In the genomic region with DNA sequence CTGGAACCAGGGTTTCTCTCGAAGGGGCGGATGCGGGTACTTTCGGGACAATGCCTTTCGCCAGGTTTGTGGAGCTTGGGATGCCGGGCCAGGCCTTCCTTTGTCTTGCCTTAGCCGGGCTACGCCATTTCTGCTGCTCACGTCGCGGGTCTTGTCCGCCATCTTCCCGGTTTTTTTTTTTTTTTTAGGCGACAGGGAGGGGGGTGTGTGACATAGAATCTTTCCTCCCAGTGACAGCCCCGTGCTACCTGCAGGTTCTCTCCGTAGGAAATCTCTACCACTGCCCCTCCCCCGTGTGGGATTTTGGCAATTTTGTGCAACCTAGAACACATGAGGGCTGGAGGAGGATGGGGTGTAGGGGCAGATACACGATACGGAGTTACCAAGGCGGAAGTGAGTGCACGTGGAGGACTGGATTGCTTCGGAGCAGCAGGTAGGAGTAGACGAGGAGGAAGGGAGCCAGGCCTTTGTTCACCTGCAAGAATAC, we compare ENCODE assay signal across 8 mouse cellular contexts. TPM values are rescaled to one million over a fixed set of nuclear protein-coding genes. Genes with fewer than 3 reads are reported as not detected.
DNase-seq lines count a peak whose midpoint lies in the region; ATAC-seq lines count a peak whose summit lies in the region.

No protein-coding gene starts in this region.

- WGBS in kidney, embryonic 16.5 days, result under 1% methylated on average over 23 of the region's 23 CpGs
- 0% methylated on average over 23 of the region's 23 CpGs for WGBS in stomach, embryonic 16.5 days

- peak; percentile 84 for DNase-seq in cerebellum, adult 9-11 months
- no peak for DNase-seq in cerebellum, adult 11 months
- peak; percentile 80 for DNase-seq in 416B (ENCODE audit: low read depth)
- DNase-seq in brain, adult 2 months (ENCODE audit: low read depth, low spot score), result peak; percentile 78
- peak; percentile 54 for DNase-seq in forelimb bud, embryonic 11.5 days (ENCODE audit: low read depth, low spot score)

- peak overlapping the region; percentile 78 for H3K4me2 ChIP-seq in kidney, embryonic 16.5 days (replicated peaks; ENCODE audit: low read depth, low read length)
- peak overlapping the region; percentile 81 for H3K4me2 ChIP-seq in stomach, embryonic 16.5 days (ENCODE audit: low read depth, low read length)

- H3K4me3 ChIP-seq in kidney, embryonic 16.5 days (ENCODE audit: low read length), result peak overlapping the region; percentile 98
- peak overlapping the region; percentile 96 for H3K4me3 ChIP-seq in stomach, embryonic 16.5 days (replicated peaks; ENCODE audit: low read length)

- H3K9me3 ChIP-seq in kidney, embryonic 16.5 days (ENCODE audit: low read length), result no peaks in the 10 kb centered on the region
- H3K9me3 ChIP-seq in stomach, embryonic 16.5 days (replicated peaks; ENCODE audit: control insufficient read depth, low read length), result no peaks in the 10 kb centered on the region

- peaks cover 29% of the 10 kb centered on the region for H3K36me3 ChIP-seq in kidney, embryonic 16.5 days (ENCODE audit: insufficient read depth, low read length)
- H3K36me3 ChIP-seq in stomach, embryonic 16.5 days (ENCODE audit: control insufficient read depth, insufficient read depth, low read length), result peaks cover 4% of the 10 kb centered on the region; the same call in 1 of the 2 replicates

- peak overlapping the region; percentile 96 for H3K27ac ChIP-seq in kidney, embryonic 16.5 days (ENCODE audit: low read length)
- H3K27ac ChIP-seq in stomach, embryonic 16.5 days (ENCODE audit: low read length), result peak overlapping the region; percentile 90

- no peaks in the 10 kb centered on the region for H3K27me3 ChIP-seq in kidney, embryonic 16.5 days (ENCODE audit: insufficient read depth, low read length)
- H3K27me3 ChIP-seq in stomach, embryonic 16.5 days (ENCODE audit: control insufficient read depth, insufficient read depth, low read length), result no peaks in the 10 kb centered on the region

- ATAC-seq in kidney, embryonic 16.5 days (ENCODE audit: low FRiP score, low TSS enrichment), result peak; percentile 37
- peak; percentile 55 for ATAC-seq in megakaryocyte progenitor cell, adult 5-6 weeks (replicated peaks; ENCODE audit: poor library complexity)
- ATAC-seq in stomach, embryonic 16.5 days (ENCODE audit: insufficient read depth, low FRiP score), result peak; percentile 18; the same call in 1 of the 2 replicates

- H3K9ac ChIP-seq in kidney, embryonic 16.5 days (replicated peaks; ENCODE audit: low read length), result peak overlapping the region; percentile 99
- peak overlapping the region; percentile 91 for H3K9ac ChIP-seq in stomach, embryonic 16.5 days (ENCODE audit: low read length)

- peaks cover 26% of the 10 kb centered on the region for H3K4me1 ChIP-seq in kidney, embryonic 16.5 days (ENCODE audit: insufficient read depth, low read length)
- peaks cover 11% of the 10 kb centered on the region for H3K4me1 ChIP-seq in stomach, embryonic 16.5 days (ENCODE audit: control insufficient read depth, insufficient read depth, low read length)

RNA-seq across cellular contexts. Expression of a gene that starts 0.5 kb away (rescaled TPM):
- 178 and 180 TPM in 2 replicates for polyA plus RNA-seq in kidney, embryonic 16.5 days (2015; fragmentation: Nextera tagmentation; extraction: Ambion mirVana)
- 54.0 and 60.6 TPM in 2 replicates for total RNA-seq in megakaryocyte progenitor cell, adult 5-6 weeks (2015)
- 71.7 and 74.6 TPM in 2 replicates for total RNA-seq in megakaryocyte progenitor cell, adult 5-6 weeks (2017)
- 131 and 139 TPM in 2 replicates for polyA plus RNA-seq in stomach, embryonic 16.5 days (2015; fragmentation: Nextera tagmentation; extraction: Ambion mirVana)

RNA-seq across cellular contexts. Expression of a gene that starts 0.5 kb away (rescaled TPM):
- polyA plus RNA-seq in kidney, embryonic 16.5 days (2015; fragmentation: Nextera tagmentation; extraction: Ambion mirVana), result 1.9 and 2.0 TPM in 2 replicates
- total RNA-seq in megakaryocyte progenitor cell, adult 5-6 weeks (2015), result 0.34 and 1.8 TPM in 2 replicates
- 0.30 and 0.37 TPM in 2 replicates for total RNA-seq in megakaryocyte progenitor cell, adult 5-6 weeks (2017)
- polyA plus RNA-seq in stomach, embryonic 16.5 days (2015; fragmentation: Nextera tagmentation; extraction: Ambion mirVana), result 1.4 and 1.6 TPM in 2 replicates

RNA-seq across cellular contexts. Expression of a gene that starts 10.2 kb away (rescaled TPM):
- not detected in 2 replicates for polyA plus RNA-seq in kidney, embryonic 16.5 days (2015; fragmentation: Nextera tagmentation; extraction: Ambion mirVana)
- not detected in 2 replicates for total RNA-seq in megakaryocyte progenitor cell, adult 5-6 weeks (2015)
- 0.04 TPM in 1 of 2 replicates, not detected in the other for total RNA-seq in megakaryocyte progenitor cell, adult 5-6 weeks (2017)
- 0.27 TPM in 1 of 2 replicates, not detected in the other for polyA plus RNA-seq in stomach, embryonic 16.5 days (2015; fragmentation: Nextera tagmentation; extraction: Ambion mirVana)

RNA-seq across cellular contexts. Expression of a gene that starts 11.1 kb away (rescaled TPM):
- polyA plus RNA-seq in kidney, embryonic 16.5 days (2015; fragmentation: Nextera tagmentation; extraction: Ambion mirVana), result 0.26 TPM in 1 of 2 replicates, not detected in the other
- not detected in 2 replicates for total RNA-seq in megakaryocyte progenitor cell, adult 5-6 weeks (2015)
- not detected in 2 replicates for total RNA-seq in megakaryocyte progenitor cell, adult 5-6 weeks (2017)
- polyA plus RNA-seq in stomach, embryonic 16.5 days (2015; fragmentation: Nextera tagmentation; extraction: Ambion mirVana), result 0.13 TPM in 1 of 2 replicates, not detected in the other

RNA-seq across cellular contexts. Expression of a gene that starts 14.2 kb away (rescaled TPM):
- polyA plus RNA-seq in kidney, embryonic 16.5 days (2015; fragmentation: Nextera tagmentation; extraction: Ambion mirVana), result not detected in 2 replicates
- not detected in 2 replicates for total RNA-seq in megakaryocyte progenitor cell, adult 5-6 weeks (2015)
- not detected in 2 replicates for total RNA-seq in megakaryocyte progenitor cell, adult 5-6 weeks (2017)
- polyA plus RNA-seq in stomach, embryonic 16.5 days (2015; fragmentation: Nextera tagmentation; extraction: Ambion mirVana), result not detected in 2 replicates
